Mouse (Mus musculus) ZHBTc4 (cell line): ENCODE data around the gene Hnrnpu.

Source experiments
- DNase-seq: peaks from one replicate; pipeline ENCODE4 v3.0.0-alpha.2; 2011; ENCODE audit warnings: low read depth, low spot score

Hnrnpu gene

DNA sequence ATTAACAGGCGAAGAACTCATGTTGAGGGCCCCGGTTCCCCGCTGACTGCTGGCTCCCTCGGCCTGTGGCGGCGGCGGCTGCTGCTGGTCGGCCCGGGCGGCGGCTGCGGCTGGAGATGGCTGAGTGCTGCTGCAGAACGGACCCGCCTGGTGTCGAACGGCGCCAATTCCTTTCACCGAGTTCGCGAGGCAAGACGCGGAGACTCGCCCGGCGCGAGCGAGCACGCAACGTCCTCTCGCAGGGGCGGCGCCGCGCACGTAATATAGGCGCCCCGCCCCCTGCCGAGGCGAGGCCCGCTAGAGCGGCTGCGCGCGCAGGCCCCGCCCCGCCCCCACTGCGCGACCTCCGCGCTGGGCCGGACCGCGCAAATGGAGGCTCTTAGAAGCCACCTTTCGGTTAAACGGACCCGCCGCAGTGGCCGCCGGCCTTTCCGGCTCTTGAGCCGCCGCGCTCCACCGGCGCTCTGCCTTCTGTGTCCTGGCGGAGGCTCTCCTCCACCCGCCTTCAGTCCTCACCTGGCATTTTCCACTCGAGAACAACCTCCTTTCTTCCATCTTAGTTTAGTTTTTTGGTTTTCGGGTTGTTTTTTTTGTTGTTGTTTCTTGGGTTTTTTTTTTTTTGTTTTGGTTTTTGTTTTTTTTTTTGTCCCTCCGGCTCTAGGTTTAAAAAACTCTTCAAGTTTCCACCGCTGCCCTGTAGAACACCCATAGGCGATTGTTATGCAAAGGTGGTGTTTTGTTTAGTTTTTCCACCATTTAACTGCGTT, at the start of gene Hnrnpu:
TSS of gene Hnrnpu (minus strand) at position 247 of the 767 bp plus-strand sequence.
- DNase-seq, result peak; percentile 98

DNA sequence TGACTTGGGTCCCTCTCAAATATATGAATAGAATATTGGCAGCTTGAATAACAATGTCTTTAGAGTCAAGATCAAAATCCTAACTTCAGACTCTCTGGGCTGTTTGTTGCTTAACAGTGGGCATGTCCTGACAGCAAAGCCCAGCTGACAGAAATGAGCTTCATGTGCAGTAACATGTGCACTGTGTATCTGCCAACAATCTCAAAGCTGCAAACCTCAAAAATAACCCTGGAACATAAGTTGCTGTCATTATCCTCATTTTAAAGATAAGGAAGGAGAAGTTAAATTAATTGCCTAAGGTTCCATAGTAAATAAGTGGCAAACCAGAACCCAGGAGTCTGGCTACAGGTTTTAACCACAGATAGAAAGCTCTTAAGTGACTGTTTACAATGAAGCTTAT, 44.6 kb upstream of the Hnrnpu start:
- DNase-seq, result no peak

DNA sequence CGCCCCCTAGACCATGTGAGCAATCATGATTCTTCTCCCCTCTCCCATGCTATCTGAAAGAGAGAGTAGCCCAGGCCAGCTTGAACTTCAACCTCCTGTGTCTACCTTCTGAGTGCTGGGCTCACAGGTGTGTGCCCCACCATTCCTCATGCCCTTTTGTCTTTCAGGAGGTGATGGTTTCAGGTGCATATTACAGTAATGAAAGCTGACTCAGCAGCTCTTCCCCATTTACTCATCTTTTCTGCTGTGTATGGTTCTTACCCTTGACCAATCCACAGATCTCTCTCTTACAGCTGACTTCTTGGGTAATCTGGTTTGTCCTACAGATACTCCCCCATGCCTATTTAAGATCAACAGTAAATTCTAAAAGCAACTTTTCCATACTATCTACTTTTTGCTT, 41.6 kb upstream of the Hnrnpu start:
- no peak for DNase-seq

DNA sequence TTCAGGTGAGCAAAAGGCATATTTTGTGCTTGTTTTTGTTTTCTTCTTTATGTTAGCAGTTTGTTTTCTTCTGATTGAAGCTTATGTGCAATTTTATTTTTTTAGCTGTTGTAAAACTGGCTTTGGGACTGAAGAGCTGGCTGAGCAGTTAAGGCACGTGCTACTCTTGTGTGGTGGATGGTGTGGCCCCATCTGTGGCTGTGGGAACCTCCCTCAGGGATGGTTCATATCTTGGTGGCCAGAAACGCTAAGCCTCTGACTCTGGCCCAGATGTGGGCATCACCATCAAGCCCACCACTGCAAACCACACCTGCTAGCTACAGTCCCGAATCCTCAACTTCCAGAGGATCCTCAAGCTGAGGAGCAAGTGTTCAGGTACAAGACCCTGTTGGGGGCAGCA, 40.5 kb upstream of the Hnrnpu start:
- no peak for DNase-seq

DNA sequence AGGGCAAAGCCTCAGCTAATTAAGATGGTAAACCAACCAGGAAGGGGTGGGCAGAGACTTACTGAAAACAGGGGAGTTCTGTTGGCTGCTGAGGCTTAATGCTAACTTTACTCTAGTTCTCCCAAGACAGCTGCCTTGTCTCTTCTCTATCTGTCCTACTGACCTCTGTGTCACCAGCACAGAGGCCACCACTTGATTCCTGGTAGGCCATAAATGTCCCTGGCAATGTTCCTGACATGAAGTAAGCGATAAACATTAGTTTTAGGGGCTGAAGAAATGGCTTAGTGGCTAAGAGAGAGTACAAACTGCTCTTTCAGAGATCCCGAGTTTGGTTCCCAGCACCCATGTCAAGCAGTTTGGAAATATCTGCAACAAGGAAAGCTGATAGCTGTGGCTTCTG, 39.3 kb upstream of the Hnrnpu start:
- no peak for DNase-seq

DNA sequence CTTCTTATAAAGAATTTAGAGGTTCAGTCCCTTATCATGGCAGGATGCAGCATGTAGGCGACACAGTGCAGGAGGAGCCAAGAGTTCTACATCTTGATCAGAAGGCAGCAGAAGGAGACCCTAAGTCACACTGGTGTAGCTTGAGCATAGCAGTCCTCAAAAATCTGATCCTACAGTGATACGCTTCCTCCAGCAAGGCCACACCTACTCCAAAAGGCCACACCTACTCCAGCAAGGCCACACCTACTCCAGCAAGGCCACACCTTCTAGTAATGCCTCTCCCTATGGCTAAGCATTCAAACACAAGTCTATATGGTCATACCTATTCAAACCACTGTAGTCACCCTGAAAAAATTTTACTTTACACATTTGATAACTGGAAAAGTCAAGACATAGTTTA, 38.5 kb upstream of the Hnrnpu start:
- peak; percentile 71 for DNase-seq

DNA sequence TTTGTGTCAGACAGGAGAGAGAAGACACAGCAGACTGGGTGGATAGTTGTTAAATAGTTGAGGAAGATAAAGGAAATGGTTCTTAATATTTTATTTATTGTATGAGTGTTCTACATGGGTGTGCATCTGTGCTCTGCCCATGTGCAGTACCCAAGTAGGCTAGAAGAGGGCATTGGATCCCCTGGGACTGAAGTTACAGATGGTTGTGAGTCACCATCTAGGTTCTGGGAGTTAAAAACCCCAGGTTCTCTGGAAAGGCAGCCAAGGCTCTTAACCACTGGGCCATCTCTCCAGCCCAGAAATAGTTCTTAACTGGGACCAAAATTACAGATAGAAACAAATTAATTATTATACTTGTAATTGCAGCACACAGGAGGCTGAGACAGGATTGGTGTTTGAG, 37.8 kb upstream of the Hnrnpu start:
- DNase-seq, result no peak

DNA sequence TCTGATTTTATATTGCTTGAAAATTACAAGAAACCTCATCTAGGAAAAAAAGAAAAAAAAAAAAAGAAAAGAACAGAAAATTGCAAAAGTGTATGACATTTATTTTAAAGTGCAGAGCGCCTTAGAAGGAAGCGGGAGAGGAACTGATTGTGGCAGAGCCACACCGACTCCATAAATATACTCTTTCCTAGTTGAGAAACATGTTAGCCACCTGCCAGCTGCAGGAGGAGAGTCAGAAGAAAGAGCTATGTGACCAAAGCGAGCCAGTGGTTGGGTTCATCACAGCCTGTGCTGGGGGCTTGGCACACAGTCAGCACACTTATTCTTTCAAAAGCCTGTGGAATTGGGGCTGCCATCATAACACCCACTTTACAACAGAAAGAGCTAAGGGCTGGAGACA, 35.1 kb upstream of the Hnrnpu start:
- no peak for DNase-seq

DNA sequence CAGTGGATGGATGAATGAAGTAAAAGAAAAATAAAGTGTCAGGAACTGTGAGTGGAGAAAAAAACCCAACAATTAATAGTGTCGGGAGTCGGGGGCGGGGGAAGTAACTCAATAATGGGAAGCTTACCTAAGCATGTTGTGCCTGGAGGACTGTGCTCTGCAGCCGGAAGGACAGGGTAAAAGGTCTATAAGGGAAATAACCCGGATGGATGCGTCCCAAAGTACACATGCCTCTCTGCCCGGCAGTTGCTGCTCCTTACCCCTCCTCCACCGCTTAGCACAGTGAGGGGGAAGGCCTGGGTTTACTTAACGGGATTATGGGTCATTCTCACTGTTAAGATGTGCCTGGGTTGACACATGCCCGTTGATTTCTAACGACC, 31.7 kb upstream of the Hnrnpu start:
- DNase-seq, result peak; percentile 73

DNA sequence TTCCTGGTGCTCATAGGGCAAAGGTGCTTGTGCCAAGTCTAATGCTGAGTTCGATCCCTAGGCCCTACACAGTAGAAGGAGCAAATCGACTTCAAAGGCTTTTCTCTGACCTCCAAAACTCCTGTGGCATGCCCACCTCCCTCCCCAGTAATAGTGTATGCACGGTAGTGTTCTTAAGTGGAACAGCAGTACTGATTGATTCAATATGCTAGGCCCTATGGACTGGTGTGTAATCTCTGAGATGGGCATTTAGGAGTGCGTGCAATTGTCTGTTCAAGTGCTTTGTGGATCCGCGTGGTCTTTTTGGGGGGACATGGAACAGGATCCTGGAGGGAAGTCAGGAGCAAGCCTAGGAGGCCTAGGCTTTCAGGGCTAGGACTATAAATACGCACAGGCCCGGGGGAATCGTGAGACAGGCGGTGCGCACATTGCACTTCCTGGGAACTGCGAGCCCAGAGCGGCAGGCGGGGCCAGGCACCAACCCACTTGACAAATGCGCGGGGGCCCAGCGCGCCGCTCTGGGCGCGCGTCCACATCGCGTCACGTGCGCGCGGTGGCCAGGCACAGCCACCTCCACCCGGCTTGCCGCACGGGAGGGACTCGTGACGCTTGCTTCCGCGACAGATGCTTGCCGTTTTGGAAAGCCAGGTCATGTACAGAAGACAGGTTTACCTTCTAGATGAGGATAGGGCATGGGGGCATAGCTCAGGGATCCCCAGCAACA, 31.1 kb upstream of the Hnrnpu start:
- peak; percentile 96 for DNase-seq

DNA sequence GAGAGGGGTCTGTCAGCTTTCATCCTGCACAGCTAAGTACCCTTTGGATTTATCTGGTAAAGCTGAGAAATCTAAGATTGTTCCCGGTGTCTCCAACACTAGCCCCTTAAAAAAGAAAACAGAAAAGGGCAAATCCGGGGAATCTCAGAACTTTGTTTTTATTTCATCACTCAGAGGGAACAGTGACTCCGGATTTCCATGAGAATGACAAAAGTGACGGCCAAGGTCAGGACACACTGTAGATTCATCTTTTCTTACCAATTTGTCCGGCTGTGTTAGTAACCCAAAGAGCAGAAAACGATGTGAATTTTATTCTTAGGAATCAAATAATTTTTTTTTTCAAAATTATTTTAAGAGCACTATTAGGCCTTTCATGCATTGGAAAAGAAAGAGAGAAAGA, 30.5 kb upstream of the Hnrnpu start:
- DNase-seq, result no peak

DNA sequence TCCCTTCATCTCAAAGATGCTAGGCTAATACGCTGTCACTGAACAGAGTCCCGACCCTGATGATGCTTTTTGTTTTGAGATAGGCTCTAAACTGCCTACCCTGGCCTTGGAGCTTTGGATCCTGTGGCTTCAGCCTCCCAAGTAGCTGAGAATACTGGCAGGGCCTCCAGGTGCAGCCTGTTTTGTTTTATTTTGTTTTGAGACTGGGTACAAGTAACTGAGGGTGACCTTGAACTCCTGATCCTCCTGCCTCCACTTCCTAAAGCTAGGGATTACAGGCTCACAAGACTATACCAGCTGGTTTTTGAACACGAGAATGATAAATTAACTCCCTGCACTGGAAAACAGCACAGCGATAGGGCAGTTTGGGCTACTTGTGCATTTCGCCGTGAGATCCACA, 27.6 kb upstream of the Hnrnpu start:
- DNase-seq, result peak; percentile 32

DNA sequence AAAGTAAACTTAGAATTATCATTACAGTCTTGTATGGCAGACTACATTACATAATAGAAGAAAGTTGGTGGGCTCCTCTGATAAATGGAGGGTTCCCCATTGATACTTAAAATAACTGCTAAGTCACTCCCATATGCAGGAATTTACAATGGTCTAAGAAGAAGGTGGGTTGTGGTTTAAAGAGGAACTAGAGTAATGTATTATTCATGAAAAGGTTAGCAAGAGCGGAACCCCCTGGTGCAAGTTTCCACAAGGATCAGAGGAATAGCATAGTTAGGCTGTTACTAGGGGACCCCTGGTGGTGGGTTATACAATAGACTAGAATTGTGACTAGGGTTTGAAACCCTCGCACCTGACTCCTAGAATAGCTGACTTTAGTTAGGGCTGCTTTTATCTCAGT, 23.1 kb upstream of the Hnrnpu start:
- peak; percentile 96 for DNase-seq

DNA sequence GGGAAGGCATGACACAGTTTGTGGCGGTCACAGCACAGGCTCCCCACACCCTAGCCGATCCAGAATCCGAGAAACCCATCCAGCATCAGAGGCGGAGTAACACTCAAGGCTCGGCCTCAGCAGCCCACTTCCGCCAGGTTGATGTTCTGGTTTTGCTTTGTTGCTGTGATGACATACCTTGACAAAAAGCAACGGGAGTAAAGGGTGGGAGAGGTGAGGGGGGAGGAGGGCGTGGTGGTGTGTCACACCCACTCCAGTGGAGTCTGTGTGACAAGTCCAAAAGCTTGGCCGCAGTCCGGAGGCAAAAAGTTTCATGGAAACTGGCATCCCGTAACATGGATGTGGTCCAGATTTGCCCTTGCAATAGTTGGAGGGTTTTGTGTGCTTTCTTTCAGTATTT, 22.7 kb upstream of the Hnrnpu start:
- peak; percentile 96 for DNase-seq

DNA sequence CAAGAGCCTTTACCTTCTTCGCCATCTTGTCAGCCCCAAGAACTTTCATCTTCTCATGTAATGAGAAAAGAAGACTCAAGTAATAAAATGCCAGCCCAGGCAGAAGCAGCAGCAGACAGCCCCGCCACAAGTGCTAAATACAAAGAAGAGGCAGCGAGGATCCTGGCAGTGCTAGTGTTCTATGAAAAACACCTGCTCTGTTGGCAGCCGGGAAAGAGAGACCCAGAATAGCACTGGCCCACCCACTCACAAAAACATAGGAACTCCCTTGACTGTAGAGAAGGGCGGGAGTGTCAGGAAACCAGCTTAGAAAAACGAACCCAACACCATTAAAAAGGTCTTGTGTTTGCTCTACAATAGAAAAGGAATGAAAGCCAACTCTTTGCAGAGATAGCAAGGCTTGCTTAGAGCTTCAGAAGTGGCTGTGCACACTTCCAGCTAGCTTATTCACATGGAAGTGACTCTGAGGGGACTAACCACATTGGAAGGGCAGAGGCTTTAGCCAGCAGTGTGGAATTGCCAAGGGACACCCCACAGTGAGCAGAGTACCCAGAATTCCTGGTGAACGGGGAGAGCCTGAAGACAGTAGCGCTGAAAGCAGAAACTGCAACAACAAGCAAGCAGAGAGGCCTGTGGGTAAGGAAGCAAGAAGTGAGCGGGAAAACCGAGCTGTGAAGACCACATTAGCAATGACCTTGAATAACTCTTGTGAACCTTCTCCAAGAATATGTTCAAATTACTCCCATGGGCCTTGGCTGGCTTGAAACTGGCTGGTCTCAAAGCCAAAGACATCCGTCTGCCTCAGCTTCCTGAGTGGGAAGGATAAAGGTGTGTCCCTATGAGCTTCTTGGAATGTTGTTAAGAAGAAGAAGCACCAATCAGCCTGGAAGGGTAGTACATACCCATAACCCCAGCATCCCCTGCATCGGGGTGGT, 20.4 kb upstream of the Hnrnpu start:
- DNase-seq, result peak; percentile 70

DNA sequence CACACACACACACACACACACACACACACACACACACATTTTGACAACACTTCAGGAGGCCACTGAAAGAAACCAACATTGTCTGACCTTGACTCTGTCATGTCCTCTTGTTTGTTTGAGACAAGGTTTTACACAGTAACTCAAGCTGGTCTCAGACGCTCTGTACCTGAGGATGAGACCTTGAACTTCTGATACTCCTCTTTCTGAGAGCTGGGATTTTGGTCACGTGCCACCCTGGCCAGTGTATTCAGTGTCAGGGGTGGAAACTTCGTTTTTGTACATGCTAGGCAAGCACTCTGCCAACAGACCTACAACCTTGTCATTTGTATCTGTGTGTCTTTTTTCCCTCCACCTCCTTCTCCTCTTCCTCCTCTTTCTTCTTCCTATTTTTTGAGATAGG, 17.0 kb upstream of the Hnrnpu start:
- DNase-seq, result no peak

DNA sequence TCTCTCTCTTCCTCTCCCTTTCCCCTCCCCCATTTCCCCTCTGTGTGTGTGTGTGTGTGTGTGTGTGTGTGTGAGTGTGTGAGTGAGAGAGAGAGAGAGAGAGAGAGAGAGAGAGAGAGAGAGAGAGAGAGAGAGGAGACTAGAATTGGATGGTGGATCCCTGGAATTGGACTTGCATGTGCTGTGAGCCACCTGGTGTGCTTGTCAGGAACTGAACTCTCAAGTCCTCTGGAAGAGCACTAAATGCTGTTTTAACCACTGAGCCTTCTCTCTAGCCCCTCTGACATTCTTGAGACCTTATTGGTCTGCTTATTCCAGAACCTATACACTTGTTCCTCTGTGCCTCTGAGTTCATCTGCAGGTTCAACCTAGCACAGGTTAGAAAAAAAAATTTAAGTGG, 14.0 kb upstream of the Hnrnpu start:
- DNase-seq, result peak; percentile 54

DNA sequence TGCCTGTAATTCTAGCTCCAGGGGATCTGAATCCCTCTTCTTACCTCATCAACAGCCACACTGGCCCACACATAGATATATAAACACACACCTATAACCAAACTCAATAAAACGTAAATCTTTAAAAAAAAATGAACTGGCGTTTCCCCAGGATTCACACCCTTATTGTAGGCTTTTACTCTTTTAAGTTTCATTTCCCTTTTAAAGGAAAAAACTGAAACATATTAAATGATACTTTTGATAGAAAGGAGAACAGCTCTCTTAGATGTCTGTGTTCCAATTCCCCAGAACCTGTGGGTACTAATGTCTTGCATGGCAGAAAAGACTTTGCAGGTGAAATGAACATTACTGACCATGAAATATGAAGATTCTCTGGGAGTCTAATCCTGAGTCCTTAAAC, 13.2 kb upstream of the Hnrnpu start:
- DNase-seq, result no peak

DNA sequence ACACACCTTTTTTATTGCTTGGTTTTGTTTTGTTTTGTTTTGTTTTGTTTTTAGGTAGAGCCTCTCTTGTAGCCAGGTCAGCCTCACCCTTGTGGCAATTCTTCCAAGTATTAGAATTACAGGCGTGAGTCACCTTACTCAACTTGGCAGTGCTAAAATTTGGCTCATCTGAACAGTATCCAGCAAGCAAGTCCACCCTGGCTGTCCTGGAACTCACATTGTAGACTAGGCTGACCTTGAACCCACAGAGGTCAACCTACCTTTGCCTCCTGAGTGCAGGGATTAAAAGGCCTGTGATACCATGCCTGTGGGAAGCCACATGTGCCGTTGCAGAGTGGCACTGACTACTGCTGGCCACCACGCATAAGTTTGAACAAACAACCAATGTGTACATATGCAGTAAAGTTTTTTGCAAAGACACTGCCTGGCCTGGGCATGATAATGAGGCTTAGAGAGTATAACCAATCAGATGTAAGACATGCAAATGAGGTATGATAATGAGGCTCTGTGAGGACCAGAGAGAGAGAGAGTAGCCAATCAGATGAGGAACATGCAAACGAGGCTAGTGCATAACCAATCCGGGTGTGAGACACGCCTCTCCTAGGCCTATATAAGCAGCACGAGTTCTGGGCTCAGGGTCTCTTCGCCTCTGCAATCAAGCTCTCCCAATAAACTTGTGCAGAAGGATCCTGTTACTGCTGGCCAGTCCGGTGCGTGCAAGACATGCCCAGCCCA, 6.6 kb upstream of the Hnrnpu start:
- peak; percentile 65 for DNase-seq

DNA sequence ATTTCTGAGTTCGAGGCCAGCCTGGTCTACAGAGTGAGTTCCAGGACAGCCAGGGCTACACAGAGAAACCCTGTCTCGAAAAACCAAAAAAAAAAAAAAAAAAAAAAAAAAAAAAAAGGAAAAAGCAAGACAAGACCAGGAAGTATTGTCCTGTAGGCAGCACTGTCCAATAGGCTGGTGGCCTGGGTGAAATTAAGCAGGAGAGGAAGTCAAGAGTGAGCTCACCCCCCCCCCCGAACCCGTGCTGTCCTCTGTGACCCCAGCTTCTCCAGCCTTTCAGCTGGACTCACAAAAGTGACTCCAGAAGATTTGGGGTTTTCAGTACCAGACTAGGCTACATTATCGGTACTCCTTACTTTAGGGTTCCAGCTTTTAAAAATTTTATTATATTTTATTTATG, 5.0 kb upstream of the Hnrnpu start:
- DNase-seq, result no peak

DNA sequence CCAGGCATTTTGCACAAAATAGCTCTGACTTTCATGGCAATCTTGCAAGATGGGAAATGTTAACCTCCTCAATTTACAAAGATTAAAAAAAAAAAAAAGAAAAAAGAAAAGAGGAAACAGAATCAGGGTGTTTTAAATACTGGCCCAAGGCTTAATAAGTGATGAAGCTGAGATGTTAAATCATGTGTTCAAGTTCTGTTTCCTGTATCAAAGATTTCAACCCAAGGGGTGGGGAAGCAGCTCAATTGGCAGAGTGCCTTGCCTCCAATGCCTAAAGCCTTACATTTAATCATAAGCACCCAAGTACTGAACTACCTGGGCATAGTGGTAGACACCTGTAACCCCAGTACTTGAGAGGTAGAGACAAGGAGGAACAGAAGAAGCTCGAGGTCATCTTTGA, 4.5 kb upstream of the Hnrnpu start:
- no peak for DNase-seq

DNA sequence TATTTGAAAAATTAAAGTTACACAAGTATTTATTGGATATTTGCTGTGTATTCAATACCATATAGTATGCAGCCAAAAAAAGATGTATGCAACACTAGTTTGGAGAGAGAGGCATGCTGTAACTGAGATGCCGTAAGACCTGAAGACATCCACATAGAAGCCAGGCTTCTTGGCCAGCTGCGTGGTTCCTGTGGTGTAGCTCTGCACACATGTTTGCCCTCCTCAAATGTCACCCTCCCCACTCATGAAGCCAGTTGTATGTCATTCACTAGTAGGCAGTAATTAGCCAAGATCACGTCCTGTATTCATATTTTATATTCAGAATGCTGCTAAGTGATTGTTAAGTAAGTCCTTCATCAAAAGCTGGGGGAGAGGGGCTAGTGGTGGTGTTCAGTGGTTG, 3.8 kb upstream of the Hnrnpu start:
- no peak for DNase-seq
